Mouse (Mus musculus) heart, adult 11 months (tissue): ENCODE measurements around the gene Camk2n1.
"Not testable (repeated sequence)": the region's sequence is repeated elsewhere in the genome, so short reads cannot be mapped to it uniquely, and the experiment has no call there.

Experiments used
- DNase-seq: peaks from one replicate; pipeline ENCODE4 v3.0.0; 2022

Camk2n1 gene

DNA sequence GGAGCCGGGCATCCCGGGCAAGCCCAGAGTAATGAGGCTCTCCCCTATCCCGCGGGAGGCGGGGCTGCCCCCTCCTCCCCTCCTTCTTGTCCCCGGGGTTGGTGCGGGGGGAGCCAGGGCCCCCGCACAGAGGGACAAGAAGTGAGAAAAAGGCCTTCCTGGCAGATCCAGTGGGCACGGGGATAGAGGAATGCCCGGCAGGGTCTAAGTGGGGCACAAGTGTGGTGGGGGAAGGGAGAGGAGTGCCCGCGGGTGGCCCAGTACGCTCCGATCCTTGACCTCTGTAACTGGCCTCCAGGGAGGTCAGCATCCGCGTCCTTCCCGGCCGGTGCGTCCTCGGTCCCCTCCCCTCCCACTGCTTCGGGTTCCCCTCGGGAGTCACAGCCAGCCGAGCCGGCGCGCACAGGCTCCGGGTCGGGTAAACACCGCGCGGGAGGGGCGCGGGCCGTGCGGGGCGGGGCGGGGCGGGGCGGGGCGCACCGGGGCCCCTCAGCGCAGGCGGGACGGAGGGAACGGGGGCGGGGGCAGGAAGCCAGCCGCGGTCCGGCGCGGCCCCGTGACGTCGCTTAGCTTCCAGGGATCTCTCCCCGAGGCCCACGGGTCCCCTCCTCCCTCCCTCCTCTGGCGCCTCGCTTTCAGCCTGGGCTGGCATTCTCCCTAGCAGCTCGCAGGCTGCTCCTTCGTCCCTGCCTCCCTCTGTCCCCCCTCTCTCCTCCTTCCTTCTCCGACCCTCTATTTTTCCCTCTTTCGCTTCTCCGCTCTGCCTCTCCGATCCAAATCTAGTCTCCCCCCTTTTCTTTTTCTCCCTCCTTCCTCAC lies at the start of gene Camk2n1:
Gene Camk2n1, plus strand, starts transcription at position 562 of the 818 bp plus-strand sequence.
- peak; percentile 99 for DNase-seq

DNA sequence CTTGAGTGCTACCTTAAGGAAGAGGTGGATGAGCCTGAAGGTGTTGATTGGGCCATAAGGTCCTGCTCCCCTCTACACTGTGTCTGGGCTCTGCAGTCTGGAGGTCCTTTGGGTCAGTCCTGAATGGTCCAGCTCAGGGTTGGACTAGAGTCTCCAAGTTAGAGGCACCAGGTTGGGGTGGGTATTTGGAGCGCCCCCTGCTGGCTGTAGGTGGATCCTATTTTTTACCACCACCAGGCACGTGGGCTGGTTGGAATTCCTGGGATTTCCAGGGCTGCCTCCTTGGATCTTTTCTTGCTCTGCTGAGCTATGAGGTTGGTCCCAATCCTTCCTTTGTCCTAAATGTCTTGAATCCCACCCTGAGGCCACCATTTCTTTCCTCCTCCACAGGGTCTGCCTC lies 49.3 kb upstream of the Camk2n1 start:
- DNase-seq, result peak; percentile 93

DNA sequence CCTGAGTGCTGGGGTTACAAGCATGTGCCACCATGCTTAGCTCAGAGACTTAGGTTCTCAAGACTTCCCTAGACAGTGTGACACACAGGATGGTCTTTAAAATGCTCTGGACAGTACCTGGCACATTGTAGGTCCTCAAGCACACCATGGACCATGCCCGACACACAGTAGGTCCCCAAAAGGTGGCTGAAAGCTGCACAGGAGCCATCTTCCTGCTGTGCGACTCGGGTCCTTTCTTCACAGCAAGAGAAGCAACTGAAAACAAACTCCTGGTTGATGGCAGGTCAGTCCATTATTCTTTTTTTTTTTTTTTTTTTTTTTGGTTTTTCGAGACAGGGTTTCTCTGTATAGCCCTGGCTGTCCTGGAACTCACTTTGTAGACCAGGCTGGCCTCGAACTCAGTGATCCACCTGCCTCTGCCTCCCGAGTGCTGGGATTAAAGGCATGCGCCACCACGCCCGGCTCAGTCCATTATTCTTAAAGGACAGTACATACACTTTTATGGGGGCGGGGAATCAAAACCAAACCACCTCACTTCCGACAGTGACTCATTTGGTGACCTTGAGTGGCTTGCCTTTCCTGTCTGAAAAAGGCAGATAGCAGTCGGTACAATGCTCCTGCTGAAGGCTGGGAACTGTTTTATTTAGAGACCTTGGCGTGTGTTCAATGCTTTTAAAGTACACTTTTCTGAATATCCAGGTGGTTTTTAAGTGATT lies 46.5 kb upstream of the Camk2n1 start:
- peak; percentile 95 for DNase-seq

DNA sequence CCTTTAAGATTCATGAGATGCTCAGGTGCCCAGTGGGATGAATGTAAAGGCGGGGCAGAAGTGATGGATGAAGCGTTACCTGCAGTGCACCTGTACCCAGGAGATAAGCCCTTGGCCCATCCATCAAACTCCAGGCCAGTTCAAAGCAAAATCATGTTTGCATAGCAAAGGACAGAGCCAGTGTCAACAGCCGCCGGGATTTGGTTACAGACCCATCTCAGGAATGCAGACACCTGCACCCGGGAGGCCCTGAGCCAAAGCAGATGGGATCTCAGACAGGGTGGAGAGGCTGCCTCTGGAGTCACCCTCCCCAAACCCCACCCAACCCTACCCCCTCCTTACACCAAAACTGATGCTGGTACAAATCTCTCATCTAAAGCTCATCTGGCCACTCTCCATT lies 43.1 kb upstream of the Camk2n1 start:
- DNase-seq, result no peak

DNA sequence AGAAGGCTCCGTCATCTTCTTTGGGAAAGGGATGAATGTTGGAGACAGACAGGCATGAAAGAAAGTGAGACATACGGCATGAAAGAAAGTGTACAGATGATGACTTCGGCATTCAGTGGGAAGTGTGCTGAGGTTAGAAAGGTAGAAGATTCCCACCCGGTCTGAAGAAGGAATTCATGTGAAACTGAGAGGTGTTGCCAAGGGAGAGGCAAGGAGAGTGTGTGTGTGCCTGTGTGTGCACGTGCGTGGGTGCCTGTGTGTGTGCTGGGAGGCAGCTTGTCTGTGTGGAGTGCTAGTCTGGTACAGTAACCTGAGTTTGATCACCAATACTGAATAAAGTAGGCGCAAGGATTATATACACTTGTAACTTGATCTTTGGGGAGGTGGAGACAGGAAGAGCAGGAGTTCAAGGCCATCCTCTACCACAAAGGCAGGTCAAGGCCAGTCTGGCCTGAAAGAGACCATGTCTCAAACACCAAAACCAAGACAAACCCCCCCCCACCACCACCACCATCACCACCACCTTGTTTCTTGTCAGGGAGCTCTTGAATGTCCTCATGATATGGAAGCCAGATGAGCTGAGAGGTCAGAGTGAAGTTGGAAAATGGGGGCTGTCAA lies 42.5 kb upstream of the Camk2n1 start:
- no peak for DNase-seq

DNA sequence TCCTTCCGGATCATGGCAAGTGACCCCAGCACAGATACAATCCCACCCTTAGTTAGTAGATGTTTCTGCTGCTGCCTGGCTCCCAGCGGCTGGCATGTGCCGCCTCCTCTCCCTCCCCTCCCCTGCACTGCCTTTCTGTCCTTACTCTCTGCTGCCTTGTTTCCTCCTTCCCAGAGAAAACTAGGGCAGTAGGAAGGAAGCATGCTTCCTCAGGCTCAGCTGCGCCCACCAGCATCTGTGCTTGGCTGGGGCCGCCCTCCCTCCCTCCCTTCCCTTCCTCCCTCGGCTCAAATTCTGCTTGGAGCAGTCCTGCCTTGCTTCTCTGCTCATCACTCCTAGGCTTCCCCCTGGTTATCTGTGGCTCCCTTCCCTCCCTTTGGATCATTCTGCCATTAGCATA lies 39.4 kb upstream of the Camk2n1 start:
- DNase-seq, result peak; percentile 95

DNA sequence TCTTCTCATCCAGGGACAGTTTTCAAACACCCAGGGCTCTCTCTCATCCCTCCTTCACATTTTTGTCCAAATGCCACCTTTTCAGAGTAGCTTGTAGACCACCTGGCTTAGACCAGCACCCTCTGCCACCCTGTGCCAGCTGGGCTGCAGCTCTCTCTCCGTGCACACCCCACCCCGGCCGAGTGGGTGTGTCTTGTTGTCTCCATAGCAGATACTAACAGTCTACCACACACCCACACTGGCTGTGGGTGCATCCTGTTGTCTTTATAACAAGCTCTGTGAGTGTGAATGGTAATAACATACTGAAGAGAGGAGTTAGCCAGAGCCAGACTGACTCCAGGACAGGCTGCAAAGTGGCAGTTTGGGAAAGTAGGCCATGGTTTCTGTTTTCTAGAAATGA lies 38.1 kb upstream of the Camk2n1 start:
- DNase-seq, result no peak

DNA sequence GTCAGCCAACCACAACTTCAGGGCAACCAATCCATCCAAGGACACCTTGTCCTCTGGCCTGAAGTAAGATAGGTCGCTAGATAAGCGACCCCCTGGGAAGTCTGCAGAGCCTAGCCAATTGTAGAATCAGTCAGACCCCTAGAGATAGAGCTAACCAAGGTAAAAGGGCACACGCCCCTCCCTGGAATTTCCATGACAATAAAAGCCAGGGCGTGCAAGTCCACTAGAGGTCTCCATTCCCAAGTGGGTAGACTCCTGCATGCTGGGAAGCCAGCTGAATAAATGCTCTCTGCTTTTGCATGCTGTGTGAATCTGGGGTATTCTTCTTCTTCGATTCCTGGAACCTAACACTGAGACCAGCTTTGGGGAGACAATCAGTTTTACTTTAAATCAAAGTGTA lies 37.7 kb upstream of the Camk2n1 start:
- DNase-seq, result no peak

DNA sequence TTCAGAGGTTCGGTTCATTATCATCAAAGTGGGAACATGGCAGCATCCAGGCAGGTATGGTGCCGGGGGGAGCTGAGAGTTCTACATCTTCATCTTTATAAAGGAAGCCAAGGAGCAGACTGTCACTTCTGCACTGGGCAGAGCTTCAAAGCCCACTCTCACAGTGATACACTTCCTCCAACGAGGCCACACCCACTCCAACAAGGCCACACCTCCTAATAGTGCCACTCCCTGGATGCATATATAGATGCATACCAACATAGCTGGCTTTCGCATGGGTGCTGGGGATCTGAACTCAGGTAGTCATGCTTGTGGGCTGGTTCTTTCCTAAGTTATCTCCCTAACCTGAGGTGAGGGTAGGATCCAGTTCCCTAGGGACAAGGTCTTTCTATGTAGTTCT lies 36.2 kb upstream of the Camk2n1 start:
- DNase-seq, result no peak

DNA sequence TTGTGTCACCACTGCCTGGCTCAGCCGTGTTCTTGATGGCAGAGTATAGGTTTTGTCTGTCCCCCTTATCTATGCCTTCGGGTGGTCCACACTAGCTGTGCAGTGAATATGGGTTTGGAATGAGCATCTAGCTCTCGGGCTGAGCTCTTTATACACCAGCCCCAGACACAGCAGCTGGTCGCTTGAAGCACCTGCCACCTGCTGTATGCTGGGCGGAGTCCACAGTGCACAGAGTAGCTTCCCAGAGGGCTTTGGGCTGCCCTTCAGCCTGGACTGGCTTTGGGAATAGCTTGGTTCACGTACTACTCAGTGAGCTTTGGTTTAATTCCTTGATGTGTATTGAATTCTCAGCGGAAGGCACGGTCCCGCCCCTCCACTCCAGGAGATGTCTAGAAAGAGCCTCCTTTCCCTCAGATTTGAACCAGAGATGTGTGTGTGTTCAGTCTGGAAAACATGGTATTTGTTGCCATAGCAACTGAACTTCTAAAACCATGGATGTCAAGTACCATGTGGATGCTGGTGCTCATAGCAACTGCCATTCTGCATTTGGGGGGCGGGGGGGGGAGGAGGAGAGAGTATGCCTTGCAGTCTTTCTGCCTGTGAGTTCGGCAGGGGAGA lies 35.7 kb upstream of the Camk2n1 start:
- DNase-seq, result no peak

DNA sequence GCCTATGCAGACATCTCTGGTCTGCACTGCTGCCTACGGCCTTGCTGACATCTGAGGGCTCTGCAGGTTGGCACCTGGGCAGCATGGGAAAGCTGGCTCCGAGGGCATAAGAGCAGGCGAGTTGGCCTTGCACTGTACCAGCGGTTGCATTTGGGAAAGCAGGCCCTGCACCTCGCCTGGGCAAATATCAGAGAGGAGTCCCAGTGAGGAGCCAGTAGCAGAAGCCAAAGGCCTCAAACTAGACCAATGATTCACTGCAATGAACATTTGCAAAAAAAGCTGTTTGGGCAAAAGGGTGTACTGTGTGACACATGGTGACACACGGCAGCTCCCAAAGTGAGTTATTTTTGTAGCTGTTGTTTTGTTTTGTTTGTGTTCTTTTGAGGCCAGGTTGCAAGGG lies 29.1 kb upstream of the Camk2n1 start:
- no peak for DNase-seq

DNA sequence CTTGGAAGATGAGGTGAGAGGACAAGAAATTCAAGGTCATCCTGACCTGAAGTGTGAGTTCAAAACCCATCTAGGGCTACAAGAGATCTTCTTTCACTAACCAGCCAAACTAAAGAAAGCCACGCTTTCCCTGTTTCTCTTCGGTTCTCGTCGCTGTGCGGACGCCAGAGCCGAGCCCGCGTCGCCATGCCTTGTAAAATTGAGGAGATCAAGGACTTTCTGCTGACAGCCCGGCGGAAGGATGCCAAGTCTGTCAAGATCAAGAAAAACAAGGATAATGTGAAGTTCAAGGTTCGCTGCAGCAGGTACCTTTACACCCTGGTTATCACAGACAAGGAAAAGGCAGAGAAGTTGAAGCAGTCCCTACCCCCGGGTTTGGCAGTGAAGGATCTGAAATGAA lies 28.5 kb upstream of the Camk2n1 start:
- not testable (repeated sequence) for DNase-seq

DNA sequence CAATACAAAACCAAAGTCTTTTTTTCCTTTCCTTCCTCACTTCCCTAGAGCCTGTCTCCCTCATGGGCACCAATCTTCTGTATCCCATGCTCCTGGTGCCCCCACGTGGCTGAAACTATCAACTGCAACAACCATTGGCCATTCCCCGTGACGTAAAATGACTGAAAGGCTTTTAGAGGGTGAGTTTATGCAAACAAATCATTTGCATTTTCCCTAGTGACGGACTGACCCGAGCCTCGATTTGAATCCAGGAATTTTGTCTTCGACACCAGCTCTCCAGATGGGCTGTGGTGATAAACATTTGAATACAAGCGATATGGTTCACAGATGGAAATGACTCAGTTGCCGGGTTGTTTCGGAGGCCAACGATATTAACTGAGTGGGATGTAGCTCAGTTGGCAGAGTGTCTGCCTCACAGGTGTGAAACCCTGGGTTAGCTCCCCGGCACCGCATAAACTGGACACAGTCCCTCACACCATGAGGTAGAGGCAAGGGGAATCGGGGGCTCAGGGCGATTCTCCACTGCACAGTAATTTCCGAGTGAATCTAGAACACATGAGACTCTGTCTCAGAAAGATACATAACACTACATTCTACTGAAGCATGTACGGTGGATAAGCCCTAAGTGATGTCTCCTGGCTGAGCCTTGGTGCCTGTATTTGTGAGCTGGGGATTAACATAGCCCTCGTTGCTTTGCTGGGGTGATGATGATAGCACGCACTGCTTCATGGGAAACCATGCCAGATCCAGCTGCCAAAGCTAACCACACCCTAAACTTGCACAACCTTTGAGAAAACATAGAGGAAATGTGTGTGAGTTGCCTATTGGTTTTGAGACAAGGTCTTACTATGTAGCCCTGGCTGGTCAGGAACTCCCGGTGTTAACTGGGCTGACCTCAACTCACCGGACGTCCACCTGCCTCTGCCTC lies 27.1 kb upstream of the Camk2n1 start:
- peak; percentile 98 for DNase-seq

DNA sequence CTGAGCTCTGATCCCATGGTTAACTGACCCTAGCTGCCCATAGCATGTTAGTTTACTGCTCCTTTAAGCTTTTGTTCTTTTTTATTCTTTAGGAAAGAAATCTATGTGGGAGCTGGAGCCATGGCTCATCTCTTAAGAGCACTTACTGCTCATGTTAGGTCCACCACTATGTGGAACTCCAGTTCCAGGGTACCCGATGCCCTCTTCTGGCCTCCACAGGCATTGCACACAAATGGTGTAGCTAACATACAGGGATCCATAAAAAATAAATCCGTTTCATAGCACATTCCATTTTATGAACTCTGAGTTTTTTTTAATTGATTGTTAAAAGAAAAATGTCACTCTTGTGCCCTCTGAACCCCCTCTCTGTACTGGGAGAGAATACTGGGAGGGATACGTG lies 24.3 kb upstream of the Camk2n1 start:
- no peak for DNase-seq

DNA sequence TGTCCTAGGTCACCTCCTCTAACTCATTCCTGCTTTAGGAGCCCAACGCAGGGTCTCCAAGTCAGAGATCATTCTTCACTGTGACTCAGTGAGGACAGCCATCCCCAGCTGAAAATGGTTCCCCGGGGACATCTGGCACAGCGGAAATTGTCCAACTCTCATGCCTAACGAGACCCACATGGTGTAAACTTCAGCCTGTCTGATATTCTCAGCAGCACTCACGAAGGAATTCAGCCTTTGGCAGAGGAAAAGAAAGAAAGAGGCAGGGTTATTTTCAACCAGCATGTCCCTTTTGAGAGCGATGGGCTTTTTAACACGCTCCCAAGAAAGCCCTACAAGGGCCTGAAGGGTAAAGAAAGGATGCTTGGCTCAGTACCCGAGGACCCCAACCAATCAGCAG lies 22.8 kb upstream of the Camk2n1 start:
- no peak for DNase-seq

DNA sequence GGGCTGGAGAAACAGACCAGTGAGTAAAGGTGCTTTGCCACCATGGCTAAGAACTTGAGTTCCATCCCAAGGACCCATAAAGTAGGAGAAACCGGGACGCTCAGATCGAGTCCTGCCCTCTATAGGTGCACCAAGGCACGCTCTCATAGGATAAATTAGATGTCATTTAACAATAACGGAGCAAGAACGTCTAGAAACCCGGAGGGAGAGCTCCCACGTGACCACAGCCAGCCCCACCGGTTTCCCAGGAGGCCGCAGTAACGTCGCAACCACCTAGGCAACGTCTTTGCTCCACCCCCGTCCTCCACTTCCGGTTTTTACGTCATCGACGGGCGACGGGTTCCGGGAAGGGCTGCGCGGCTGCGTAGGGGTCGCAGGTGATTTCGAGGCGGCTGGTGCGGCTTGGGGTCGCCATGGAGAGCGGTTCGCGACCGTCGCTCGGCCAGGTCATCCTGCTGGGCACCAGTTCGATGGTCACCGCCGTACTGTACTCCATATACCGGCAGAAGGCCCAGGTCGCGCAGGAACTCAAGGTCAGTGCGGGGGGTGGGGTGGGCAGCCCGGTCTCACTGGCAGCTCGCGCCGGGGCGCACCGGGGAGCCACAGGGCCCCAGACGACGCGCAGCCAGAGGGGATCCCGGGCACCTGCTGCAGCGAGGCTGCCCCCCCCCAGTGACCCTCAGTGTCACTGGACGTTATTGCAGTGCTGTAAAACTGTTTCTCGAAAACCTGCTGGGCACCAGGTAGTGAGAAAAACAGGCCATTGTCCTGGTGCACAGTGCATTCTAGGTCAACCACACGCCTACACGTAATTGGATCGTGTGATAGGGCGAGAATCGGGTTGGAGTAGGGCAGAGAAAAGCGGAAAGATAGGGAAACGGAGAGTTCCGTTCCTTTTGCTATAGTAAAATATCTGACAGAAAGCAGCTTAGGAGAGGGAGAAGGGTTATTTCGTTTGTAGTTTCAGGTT lies 19.5 kb upstream of the Camk2n1 start, which contains the start of gene Mul1:
Gene Mul1, plus strand, starts transcription at position 325 of the 970 bp plus-strand sequence.
- DNase-seq, result peak; percentile 100

DNA sequence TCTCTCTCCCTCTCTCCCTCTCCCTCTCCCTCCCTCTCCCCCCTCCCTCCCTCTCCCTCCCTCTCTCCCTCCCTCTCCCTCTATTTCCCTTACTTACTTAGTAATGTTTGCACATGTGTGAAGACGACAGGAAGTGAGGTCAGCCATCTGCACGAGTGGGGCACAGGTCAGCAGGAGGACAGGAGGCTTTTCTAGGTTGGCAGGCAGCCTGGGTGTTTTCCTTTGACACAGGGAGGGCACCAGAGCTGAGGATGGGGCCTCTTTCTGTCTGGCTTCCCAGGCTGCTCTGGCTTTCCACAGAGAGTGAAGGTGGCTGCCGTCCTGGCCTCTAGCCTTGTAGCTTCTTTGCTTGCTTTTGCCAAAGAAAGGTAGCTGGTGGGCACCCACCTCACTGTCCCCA lies 14.1 kb upstream of the Camk2n1 start:
- DNase-seq, result no peak

DNA sequence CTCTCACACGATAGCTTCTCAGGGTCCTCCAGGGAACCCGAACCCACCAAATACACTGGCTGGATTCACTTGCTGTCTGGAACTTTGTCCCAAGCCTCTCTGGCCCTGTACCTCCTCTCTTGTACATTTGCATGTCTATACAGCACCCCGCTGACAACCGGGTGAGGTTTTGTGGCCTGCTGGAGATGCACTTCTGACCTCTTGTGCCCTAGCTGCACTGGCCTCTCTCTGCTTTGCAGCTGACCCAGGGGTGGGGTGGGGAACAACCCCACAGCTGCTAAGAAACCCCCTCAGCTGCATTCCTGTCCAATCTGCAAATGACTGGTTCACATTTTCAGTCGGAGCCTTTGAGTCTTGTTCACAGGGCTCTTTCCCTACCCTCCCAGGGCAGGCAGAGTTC lies 9.2 kb upstream of the Camk2n1 start:
- DNase-seq, result no peak

DNA sequence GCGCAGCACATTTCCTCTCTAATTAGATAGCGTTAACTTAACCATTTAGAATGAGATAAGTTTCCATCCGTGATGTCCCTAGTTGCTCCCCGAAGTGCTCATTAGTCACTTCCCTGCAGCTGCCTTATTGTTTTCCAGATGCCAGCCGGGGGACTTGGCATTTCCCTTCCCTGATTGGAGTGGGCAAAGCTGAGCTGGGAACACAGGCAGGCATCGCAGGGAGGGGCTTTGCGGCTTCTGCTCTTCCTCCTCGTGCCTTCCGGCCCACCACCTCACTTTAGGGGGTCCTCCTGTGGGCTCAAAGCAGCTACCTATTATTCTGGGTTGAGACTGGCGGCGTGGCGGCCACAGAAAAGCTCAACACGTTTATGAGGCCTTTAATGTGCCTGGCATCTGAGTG lies 7.1 kb upstream of the Camk2n1 start:
- no peak for DNase-seq

DNA sequence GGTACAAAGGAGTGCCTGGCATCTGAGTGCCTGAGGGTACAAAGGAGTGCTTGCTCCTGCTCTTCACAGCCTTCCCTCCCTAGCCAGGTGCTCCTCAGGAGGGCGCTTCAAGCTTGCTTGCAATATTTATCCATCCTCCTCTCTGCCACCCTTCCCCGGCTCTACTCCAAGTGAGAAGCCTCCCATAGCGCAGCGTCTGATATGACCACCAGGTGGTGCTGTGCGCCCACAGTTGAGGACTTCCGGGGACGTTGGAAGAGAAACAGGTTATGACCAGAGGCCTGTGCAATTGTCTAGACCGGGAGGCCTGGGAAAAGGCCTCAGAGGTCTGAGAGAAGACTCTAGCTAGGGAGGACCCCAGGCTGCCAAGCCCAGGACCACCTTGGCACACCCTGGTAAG lies 6.7 kb upstream of the Camk2n1 start:
- peak; percentile 98 for DNase-seq
